Mouse (Mus musculus): Measurements from ENCODE around the gene Degs2.

DNA sequence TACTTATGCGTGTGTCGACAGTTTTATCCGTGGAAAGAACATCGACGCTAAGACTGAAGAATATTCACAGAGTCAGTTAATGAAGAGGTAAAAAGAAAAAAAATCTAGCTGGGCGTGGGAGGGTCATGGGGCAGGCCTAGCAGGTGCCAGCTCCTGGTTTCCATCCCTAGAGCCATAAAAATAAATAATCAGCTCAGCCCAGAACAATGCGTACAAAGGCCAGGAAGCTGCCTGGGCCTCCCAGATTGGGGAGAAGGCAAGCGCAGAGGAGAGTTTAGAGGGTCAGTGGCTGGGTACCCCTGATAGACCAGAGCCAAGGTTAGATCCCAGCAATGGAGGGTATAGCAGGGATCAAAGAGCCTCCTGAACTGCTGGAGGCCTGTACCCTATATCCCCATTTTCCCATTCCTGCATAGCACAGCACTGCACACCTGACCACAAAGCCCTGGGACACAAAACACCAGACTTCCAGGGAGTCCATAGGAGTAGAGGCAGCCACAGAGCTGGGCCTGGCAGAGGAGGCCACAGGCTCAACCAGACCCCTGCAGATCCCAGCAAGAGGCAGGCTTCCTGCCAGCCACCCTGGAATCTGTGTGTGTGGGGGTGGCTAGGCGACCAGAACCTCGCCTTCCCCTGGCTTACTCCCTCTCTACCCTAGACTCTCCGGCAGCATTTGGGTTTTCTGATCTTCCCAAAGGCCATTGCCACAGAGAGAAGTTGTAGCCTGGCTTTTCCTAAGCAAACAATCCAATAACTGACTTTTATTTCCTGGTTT is 3.2 kb downstream of the Degs2 start:
- TF ChIP-seq CTCF (IDR thresholded peaks at IDR 0.05): no peak
- TF ChIP-seq POLR2A (IDR thresholded peaks at IDR 0.05; ENCODE audit: insufficient read depth, low read depth, low read length): no peak
